Mouse (Mus musculus) cerebellum, adult 2 months (tissue): Measurements from ENCODE around the gene Heatr1.

ENCODE experiments used
- CTCF ChIP-seq: fragments of 200-500 bp; IDR thresholded peaks from 2 replicates; pipeline ENCODE4 v1.5.1; 2011; ENCODE audit warnings: low read depth, mild to moderate bottlenecking, control low read depth, low read length, moderate library complexity, borderline replicate concordance; ENCODE audit not compliant: insufficient read depth
- POLR2A ChIP-seq: fragments of 200-500 bp; IDR thresholded peaks from 2 replicates; pipeline ENCODE4 v1.6.1; 2011; ENCODE audit warnings: low read length, control low read depth, borderline replicate concordance; ENCODE audit not compliant: insufficient read depth

GRCm38 (mm10) chr13:12394609-12395505 lies at the start of gene Heatr1:
- TF ChIP-seq CTCF (no peak), POLR2A (peak; percentile 39; the same call in 1 of the 2 replicates)
